Mouse (Mus musculus) kidney, postnatal 36 days (tissue): ENCODE data around the gene 4933402N03Rik.

Experiments
- DNase-seq, 2 experiments: peaks; one replicate each; pipeline ENCODE4 v3.0.0; 2021 to 2022; ENCODE audit warnings: mixed read lengths in 2 of 2

4933402N03Rik gene

DNA sequence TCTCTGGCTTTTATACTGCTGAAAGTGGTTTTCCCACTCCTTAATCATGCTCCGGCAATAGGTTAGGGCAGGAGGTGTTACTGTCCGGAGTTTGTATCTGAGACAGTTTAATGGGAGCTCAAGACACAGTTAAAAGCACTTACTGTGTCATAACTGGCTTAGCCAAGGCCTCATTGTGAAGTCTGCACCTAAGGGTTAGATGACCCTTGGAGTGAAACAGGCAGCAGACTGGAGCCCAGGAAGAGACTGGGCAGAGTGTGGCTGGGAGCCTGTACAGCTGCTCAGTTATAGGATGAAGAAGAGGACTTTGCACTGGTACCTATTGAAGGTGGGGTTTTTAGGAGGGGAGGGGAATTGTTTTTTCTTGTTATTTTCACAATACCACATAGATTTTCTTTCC lies at the start of gene 4933402N03Rik:
Gene 4933402N03Rik, minus strand, starts transcription at position 101 of the 400 bp plus-strand sequence.
- no peak for DNase-seq

DNA sequence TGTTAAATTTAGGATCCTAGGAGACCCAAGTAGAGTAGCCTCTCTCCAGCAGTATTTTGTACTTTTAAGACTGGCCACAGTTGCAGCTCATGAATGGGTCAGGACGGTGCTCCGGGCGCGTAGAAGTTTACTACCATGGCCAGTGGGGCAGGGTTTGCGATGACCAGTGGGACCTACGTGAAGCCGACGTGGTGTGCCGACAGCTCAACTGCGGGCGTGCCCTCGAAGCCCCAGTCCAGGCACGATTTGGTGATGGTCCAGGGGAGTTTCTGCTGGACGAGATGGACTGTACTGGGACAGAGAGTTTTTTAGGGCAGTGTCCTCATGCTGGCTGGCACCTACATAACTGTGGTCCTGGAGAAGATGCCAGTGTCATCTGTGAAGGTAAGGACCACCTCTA lies 41.9 kb upstream of the 4933402N03Rik start:
- no peak for DNase-seq

DNA sequence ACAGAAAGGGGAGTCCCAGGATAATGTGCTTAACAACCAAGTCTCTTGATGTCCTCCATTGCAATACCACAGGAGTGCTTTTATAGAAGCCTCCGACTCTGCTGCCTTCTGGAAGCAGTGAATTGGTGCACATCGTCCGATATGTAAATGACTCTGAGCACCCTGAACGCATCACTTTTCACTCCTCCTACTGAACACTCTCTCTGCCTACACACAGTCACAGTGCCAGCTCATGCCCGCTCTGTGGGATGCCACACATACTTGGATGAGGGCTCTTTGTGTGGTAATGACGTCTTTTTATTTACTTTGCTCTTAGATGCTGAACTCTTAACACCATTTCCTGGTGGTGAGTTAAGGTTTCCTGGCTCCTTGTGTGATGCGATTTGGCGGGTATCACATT lies 40.9 kb upstream of the 4933402N03Rik start:
- no peak for DNase-seq

DNA sequence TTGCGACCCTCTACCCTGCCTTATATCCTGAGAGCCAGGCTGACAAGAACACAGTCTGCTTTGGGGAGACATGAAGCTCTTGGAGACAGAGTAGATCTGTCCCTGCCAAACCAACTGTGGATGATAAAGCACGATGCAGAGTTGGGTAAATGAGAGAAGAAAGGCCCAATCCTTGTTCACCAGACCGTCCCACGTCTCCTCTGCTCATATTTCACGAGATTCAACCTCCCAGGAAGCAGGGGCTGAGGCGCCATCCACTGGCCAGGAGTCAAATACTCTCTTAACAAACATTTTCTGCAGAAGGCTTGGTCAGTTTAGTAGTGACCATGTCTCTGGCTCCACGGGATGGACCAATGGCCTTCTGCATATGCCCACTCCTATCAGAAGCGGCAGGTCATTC lies 38.2 kb upstream of the 4933402N03Rik start:
- DNase-seq, result no peak

DNA sequence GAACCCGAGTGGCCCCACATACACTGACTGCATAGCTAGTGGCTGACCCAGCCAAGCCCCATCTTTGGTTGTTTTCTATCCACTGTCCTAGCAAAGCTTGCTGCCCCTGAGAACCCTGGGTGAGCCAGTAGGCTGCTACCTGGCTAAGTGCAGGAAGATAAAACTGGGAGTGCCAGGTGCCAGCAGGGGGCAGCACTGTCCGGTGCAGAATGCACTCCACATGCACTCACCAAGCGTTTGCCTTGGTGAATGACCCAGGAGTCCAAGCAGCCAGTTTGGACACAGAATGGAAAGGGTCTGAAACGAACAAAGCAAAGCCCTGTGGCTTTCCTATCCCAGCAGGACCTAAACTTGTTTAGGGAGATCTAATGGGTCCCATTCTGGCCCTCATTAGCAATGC lies 36.6 kb upstream of the 4933402N03Rik start:
- peak; percentile 8 to 68 for DNase-seq

DNA sequence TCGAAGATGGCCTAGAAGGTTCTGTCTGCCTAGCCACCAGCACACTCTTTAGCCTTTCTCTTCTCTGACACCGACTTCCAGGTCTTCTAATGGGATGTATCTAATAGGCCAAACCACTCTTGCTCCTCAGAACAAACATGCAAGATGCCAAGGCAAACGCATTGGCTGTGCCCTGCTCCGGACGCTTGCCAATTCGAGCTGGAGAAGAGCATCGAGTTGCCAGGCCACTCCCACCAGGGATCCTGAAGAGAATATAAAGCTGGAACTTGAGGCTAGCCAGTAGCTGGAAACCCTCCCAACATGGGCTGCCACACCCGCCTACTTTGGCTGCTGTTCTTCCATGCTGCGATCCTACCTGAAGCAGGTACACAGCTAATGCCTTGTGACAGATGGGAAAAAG lies 28.0 kb upstream of the 4933402N03Rik start, which contains the start of gene 5430419D17Rik:
Gene 5430419D17Rik, plus strand, starts transcription at position 282 of the 400 bp plus-strand sequence.
- DNase-seq, result no peak

DNA sequence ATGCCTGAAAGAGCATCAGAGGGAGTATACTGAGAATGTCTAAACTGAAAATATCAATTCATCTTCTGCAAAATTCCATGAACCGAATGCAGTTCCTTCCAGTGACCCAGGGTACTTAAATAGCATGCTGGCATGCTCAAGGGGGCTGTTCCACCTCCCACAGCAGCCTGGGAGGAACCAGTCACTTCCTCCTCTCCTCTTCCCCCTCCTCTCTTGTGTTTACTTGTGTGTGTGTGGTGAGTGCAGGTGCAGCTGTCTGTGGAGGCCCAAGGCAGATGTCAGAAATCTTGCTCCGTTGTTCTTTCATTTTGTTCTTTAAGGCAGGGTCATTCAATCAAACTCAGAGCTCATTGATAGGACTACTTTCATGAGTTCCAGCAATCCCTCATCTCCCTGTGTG lies 23.0 kb upstream of the 4933402N03Rik start:
- no peak for DNase-seq

DNA sequence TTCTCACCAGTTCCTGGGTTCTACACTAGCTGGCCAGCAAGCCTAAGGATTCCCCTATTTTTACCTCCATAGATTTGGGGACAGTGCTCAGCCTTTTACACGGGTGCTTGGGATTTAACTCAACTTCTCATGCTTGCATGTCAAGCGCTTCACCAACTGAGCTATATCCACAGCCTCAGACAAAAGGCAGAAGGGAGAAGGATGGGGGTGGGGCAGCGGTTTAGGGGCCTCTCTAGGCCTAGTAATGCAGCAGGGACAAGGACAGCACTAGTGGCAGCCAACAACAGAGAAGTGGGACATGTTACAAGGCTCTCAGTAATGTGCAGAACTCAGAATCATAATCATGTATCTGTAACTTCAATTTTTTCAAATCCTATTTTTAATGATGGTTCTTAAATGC lies 21.7 kb upstream of the 4933402N03Rik start:
- DNase-seq, result no peak

DNA sequence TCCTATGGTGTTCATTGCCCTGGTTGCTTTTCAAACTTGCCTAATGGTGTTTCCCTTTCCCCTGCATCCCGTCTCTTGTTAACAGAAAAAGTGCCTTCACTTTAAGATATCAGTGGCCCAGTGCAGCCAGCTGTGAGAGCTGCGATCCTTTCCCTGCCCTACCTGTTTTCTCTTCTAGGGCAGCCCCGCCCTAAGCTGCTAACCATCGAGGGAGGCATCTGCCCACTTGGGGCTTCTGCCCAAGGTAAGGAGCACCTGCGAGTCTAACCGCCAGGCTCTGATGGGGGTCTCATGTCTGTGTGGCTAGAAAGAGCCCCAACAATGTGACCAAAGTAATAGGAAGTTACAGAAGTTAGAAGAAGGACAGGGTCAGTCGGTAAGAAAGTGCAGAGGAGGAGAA lies 16.1 kb upstream of the 4933402N03Rik start:
- DNase-seq, result no peak

DNA sequence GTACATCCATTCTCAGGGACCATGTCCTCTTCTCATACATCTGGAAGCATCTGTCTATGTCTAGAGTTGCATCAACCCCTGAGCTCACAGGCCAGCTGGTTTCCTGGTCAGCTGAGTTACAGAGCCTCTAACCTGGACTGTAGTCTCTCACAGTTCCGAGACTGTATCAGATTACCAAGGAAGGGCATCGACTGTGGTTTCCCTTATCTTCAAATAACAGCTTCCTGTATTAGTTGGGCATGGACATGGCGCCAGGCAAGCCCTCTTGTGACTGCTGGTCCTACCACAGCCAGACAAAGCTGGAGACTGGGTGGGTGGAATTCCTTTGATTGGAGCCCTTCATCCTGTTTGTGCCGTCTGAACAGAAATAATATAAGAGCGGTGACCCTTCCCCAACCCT lies 6.9 kb upstream of the 4933402N03Rik start:
- DNase-seq, result no peak

DNA sequence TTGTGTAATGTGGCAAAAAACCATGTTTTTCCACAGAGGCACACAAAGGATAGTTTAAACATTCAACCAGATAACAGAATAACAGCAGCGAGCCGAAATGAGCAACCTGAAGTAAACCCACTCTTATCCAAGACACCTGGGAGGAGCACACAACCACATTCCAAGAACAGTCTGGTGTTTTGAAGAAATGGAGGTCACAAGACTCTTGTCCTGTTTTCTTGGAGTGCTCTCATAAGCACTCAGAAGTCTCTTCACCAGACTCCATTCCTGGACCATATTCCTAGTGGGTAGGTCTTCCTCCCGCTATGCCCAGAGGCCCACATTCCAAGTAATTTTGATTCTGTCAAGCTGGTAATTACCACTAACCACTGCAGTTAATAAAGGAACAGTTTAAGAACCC lies 4.1 kb upstream of the 4933402N03Rik start:
- no peak for DNase-seq

DNA sequence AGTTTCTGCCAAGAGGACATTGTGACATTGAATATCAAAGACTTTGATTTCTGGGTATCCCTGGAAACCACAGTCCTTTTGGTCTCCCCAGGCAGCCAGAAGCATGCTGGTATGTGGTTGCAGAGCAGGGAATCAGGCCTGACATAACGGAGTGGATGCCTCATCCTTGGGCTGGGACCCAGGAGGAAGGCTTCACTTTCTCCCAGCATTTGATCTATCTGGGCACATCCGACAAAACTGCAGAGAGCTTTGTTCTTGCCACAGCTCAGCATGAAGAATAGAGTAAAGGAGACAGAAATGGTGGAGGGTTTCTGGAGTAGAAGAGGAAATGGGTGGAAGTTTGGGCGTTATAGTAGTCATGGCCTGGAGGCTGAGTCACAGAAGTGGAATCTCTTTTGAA lies 12.9 kb downstream of the 4933402N03Rik start:
- DNase-seq, result no peak

DNA sequence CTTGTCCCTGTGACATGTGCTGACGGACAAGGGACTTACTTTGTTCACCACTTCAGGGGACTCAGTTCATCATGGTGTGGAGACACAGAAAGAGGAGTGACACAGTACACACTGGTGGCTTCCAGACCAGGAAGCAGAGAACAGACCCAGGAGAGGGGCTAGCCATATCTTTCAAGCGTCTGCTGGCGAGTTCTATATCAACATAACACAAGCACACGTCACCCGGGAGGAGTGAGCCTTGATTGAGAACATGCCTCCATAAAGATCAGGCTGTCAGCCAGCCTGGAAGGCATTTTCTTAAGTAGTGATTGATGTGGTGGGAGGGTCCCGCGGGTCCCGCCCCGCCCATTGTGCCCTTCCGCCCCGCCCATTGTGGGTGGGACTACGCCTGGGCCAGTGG lies 16.1 kb downstream of the 4933402N03Rik start:
- no peak for DNase-seq

DNA sequence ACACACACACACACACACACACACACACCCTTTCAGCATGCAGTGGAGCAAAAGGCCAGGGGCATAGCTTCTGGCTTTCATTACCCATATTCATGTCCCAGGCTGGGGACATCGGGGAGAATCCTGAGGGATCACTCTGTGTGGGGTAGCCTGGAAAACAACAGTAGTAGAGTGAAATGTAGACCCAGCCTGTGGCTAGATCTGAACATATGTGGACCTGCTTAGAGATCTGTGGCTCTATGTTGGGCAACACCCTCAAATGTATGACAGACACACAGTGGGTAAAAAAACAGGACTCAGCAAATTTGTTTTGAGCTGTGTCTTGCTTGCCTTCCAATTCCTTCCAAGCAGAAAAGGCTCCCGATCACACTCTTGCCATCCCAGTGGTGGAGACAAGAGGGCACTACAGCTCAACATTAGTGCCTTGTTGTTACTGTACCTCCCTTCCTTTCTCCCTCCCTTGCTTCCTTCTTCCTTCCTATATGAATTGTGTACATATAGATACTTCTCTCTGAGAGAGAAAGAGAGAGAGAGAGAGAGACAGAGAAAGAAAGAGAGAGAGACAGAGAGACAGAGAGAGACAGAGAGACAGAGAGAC lies 23.8 kb downstream of the 4933402N03Rik start:
- no peak for DNase-seq

DNA sequence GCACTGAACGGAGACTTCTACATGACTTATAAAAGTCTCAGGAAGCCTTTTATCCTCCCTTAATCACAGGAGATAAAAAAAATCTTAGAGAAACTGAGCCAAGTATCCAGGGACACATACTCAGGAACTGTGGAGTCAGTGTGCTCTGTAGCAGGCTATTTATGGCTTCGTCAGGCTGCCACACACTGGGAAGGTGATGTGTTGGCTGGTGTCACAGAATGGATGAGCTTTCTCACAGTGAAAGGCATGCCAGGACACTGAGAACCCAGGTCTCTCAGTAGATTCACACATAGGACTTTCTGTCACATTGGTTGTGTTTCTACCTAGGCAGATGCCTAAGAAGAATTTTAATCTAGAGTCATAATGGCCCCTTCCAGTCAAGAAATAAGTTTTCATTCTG lies 31.7 kb downstream of the 4933402N03Rik start:
- no peak for DNase-seq

DNA sequence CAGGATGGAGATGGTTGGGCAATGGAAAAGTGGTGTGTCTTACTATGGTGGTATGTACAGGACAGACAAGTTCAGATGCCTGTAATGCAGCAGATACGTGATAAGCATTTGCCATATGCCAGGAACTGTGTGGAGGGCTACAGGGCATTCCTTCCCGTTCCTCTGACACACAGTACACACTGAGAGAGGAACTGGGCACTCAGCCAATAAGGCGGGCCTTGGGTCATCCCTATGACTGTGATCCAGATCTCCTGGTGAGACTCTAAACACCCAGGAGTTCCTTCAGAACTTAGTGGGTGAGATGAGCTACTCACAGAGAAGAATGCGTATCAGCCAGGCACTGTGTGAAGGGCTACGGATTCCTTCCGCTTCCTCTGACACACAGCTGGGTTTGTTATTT lies 32.4 kb downstream of the 4933402N03Rik start:
- DNase-seq, result no peak

DNA sequence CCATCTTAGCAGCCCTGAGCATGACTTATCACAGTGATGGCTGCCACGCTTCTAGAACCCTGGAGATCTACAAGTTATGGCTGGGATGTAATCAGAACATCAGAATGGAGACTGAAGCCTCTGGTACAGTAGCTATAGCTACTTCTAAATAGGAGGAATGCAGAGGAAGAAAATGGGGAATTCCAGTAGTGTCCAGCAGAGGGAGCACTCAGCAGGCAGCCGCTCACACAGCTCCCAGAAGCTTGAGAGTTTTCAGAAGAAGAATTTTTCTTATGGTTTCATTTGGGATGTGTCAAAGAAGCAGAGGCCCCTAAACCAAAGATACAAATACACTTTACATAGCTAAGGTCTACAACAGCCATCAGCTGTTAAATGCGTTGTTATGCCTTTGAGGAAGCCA lies 33.6 kb downstream of the 4933402N03Rik start:
- DNase-seq, result peak; percentile 41 to 78
